Mouse (Mus musculus): ENCODE measurements around the gene Nrxn3.

The Nrxn3 gene

DNA sequence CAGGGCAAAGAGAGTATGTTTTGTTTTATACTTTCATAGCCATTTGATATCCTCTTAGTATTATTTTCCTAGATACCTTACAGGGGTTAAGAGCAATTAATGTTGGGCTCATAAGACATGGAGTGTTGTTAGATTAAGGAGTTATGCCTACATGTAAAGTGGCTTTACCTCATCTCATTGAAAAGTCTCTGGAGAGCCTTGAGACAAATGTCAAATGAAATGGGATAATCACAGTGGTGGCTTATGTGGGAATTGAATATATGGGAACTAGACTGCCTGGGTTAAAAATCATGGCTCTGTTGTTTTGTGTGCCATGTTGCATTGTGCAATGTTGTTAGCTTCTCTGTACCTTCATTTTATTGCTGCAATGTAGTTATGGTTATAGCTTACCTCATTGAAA is 327.0 kb downstream of the Nrxn3 start:
- no peak for DNase-seq (ENCODE audit: low spot score)

- DNase-seq (ENCODE audit: low spot score) = no peak
These were observed 349.8 kb downstream of the Nrxn3 start for GRCm38 (mm10) chr12:89072436-89072835.

- DNase-seq (ENCODE audit: low spot score) = no peak
These were observed 350.6 kb downstream of the Nrxn3 start for GRCm38 (mm10) chr12:89073167-89073743.

GRCm38 (mm10) chr12:89074551-89075295 is 352.0 kb downstream of the Nrxn3 start:
- no peak for DNase-seq (ENCODE audit: low spot score)

DNA sequence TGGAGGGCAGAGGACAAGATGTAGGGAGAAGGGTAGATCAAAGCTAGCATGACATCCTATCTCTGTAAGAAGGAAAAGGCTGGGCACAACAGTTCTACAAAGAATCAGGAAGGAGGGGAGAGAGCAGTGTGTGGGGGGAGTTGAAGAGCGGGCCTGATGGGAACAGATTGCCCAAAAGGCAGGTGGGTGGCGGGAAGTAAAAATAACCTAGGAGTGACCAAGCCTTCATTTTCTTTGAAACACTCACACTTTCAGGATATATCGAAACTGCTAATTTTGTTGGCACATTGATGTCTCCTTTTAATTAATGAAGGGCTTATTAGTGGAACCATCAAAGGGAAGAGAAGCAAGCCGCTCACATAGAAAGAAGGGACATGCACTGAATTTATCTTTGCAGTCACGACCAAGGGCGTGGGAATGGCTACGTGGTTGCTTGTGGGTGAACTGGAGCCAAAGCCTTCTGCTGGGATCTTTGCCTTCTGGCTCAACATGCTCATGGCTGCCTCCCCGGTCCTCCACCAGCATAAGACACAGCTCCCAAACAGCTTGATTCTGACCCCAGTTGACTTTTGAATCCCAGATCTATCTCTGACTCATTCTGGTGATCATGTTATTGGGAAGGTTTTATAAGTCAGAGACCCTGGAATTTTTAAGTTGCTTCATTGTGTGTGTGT is 371.3 kb downstream of the Nrxn3 start:
- DNase-seq (ENCODE audit: low spot score) = no peak

- no peak for DNase-seq (ENCODE audit: low spot score)
These were observed 374.9 kb downstream of the Nrxn3 start for GRCm38 (mm10) chr12:89097561-89097960.

DNA sequence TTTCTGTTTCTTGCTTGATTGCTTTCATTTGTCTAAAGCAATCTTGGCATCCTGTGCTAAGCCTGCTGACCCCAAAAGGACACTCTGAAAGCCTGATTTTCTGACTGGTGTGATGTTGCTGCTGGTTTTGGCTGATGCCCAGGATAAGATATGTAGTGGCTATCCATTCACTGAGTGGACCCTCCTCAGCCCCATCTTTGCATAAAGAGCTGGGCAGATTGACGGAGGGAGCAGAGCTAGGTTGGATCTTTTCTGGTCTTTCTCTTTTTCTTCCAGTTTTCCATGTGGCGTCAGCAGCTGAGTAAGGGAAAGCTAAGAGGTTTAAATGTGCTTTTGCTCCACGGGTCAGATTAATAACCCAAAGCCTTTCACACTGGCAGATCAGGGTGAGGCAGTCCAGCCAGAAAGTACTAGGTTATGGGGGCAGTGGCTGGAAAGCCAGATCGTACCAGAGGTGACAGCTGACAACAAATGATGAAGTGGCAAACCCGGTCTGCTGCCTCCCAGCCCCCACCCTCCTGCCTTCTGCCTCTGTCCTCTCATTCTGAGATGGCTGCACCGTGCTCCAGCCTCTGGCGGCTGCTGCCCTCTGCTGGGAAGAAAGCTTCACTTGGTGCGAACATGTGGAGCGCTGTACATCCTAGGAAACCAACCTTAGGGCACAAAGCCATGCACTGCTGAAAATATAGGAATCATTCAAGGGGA is 383.5 kb downstream of the Nrxn3 start:
- DNase-seq (ENCODE audit: low spot score) = no peak

- DNase-seq (ENCODE audit: low spot score) = no peak
These were observed 384.4 kb downstream of the Nrxn3 start for GRCm38 (mm10) chr12:89106881-89107584.

DNA sequence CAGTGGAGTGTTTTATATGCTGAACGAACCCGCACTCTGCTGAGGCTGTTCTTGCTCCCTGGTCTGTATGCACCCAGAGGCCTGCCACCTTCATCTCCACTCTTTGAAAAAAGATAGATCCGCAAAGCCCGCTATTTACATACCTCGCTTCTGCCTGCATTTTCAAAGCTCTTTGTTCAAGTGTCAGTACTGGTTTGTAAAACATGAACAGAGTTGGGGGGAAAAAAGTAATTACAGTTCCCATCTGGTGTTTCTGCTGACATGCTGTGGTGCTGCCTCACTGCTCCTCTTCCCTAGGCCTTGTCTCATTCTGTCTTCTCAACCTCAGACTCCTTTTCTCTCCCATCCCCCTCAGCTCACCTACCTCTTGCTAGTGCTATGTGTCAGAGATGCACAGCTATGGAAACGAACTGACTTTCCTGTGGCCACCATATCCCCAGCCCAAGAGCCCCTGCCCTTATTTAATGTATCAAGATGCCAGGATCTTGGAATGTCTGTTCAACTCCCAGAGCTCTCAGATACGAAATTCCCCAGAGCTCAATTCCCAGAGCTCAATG is 387.2 kb downstream of the Nrxn3 start:
- DNase-seq (ENCODE audit: low spot score) = no peak

DNA sequence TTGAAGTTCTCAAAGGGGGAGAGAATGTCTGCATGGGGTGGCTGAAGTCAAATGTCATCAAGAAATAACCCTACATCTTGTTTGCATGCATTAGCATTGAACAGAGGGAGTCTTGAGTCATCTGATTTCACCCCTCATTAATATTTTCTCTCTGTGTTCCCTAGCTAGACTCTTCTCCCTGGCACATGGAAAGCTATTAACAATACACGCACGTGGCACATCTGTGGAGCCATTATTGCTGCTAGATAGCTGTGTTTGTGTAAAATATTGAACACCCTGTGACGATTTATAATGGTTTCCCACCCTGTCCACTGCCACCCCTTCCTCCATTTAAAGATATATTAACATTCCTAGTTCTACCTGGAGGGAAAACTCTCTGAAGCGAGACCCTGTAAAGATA is 405.9 kb downstream of the Nrxn3 start:
- DNase-seq (ENCODE audit: low spot score) = no peak

- no peak for DNase-seq (ENCODE audit: low spot score)
These were observed 406.6 kb downstream of the Nrxn3 start for GRCm38 (mm10) chr12:89129139-89129907.

GRCm38 (mm10) chr12:89134333-89134732 is 411.7 kb downstream of the Nrxn3 start:
- DNase-seq (ENCODE audit: low spot score) = no peak

- DNase-seq (ENCODE audit: low spot score) = no peak
These were observed 412.2 kb downstream of the Nrxn3 start for GRCm38 (mm10) chr12:89134774-89135307.

- no peak for DNase-seq (ENCODE audit: low spot score)
These were observed 426.3 kb downstream of the Nrxn3 start for GRCm38 (mm10) chr12:89148974-89149411.

GRCm38 (mm10) chr12:89149455-89149854 is 426.8 kb downstream of the Nrxn3 start:
- DNase-seq (ENCODE audit: low spot score) = no peak

DNA sequence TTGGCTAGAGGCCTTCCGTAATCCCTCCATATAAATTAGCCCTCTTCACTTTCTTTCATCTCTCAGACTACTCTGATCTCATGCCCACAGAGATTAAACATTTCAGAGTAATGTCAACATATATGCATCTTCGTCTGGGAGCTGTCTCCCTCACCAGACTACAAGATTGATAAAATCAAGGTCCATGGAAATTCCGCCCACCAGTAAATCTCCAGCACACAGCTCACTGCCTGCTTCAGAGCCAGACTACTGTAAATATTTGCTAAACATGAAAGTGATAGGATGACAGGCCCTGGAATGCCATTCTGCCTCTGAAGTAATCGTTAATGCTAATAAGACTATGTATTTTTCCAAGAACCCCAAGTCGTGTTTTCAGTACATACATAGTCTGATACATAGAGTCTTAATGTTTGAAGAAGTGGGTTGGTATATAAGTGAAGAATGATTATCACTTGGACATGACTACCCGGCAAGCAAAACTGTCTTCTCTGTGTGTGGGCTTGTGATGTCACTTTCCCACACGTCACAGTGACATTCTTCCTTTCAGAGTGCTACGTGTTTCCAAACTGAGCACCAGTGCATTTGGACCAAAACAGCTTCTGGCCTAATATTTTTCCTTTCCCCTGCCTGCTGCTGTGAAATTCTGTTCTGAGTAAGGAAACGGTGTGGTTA is 433.5 kb downstream of the Nrxn3 start:
- no peak for DNase-seq (ENCODE audit: low spot score)

- no peak for DNase-seq (ENCODE audit: low spot score)
These were observed 436.7 kb downstream of the Nrxn3 start for GRCm38 (mm10) chr12:89159353-89159752.

DNA sequence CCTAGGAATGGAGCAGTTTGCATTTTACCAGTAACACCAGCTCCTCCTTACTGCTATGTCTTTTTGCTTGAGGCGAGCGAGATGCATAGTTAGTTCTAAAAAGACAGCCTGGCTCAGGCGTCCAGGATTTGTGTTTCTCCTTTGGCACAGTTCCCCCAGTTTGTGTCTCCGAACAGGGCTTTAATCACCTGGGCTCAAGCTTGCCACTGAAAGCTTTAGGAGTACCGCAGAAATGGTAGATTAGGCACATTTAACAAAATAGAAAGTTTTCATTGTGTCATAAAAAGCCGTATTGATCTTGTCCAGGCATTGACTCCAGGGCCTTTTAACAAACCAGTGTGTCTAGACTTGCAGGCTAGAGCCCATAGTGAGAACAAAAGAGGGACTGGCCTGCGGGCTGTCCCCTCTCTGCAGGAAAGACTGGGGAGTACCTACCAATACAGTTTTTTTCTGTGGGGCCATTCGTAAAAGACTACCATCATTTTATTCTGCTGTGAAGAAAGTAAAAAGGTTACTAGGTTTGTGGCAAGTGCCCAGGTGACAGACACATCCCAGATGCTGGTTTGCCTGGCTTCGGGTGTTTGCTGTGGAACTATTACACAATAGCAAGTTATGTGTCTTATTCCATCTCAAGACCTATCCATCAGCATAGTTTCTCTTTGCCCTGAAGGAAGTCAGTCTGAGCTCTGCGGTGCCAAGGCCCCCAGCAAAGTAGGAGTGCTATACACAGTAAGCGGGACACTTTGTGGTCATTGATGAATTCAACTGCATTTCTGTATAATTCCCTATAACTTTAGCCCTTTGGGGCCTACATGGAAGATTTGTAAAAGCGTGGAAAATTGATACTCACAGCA is 451.9 kb downstream of the Nrxn3 start:
- no peak for DNase-seq (ENCODE audit: low spot score)

Data from T-cell, adult 2 months (primary cell).